Mouse (Mus musculus): ENCODE data around the gene Cacna1c.

DNA sequence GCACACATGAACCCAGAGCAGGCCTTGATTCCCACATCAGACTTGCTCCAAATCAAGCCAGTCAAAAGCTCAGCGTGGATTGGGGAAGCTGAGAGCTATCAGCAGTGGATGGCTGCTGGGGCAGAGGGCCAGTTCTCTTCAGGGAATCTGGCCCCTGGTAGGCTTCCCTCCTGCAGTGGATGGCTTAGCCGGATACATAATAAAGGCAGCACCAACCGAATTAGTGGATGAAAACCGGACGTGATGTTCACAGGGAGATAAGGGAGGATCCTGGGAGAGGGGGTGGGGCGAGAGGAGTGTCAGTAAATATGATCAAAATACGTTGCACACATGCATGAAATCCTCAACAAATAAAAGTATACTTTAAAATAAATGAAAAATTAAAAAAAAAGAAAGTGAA is 359.5 kb downstream of the Cacna1c start:
- TF ChIP-seq POLR2A (IDR thresholded peaks at IDR 0.05; ENCODE audit: borderline replicate concordance, low read depth, low read length) (no peak), CTCF (IDR thresholded peaks at IDR 0.05; ENCODE audit: low read depth, low read length) (no peak)
